Mouse (Mus musculus) heart, postnatal 14 days (tissue): ENCODE data around the gene Dab2ip. TPM values are rescaled to one million over a fixed set of nuclear protein-coding genes. Genes with fewer than 3 reads are reported as not detected.
A peak's percentile ranks its signal among the peaks of the same experiment; 100 is the strongest.

Experiments used
- DNase-seq, 2 experiments: peaks; one replicate each; pipeline ENCODE4 v3.0.0; 2021 to 2022
- intact Hi-C: fragments of 180-260 bp; cut with DNase I; formaldehyde crosslinking; loops from one replicate; pipeline ENCODE4 v1.15.1; 2025
- total RNA-seq, 2 experiments: library from RNA; stranded (reverse); gene quantifications; 2 replicates each; pipeline ENCODE4 v1.2.3; 2021

The Dab2ip gene
- total RNA-seq, 2 experiments from 2014 or later: 51.1 to 55.8 TPM

DNA sequence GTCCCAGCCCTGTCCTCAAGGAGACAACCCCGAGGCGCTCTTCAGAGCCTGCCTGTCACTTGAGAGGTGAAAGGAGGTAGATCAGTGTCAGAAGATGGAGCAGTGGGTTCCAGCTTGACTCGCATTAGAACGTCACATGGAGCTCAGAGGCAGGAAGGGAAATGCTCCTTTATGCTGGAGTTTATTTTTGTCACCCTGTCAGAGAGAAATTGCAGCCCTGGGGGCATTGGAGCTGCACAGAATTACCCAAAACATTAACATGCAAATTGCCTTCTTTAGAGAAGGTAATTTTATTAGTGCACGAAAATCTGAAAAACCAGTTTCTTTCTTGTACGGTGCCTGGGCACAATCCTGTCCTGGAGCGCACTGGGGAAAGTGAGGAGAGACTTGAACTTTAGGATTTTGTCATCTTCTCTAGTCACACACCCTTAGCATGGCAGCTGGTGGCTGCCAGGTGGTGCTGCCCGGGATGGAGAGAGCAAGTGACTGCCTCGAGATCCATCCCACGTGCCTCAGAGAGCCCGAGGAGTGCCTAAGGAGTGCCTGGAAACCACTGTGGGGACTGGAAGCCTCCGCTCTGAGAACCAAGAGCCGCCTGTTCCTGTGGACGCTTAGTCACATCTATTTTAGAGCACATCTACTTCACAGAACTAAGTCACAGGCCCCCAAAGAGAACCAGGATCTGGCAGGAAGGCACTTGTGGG, 209.9 kb downstream of the Dab2ip start:
- intact Hi-C loops: no loop called here
- no peak for DNase-seq

DNA sequence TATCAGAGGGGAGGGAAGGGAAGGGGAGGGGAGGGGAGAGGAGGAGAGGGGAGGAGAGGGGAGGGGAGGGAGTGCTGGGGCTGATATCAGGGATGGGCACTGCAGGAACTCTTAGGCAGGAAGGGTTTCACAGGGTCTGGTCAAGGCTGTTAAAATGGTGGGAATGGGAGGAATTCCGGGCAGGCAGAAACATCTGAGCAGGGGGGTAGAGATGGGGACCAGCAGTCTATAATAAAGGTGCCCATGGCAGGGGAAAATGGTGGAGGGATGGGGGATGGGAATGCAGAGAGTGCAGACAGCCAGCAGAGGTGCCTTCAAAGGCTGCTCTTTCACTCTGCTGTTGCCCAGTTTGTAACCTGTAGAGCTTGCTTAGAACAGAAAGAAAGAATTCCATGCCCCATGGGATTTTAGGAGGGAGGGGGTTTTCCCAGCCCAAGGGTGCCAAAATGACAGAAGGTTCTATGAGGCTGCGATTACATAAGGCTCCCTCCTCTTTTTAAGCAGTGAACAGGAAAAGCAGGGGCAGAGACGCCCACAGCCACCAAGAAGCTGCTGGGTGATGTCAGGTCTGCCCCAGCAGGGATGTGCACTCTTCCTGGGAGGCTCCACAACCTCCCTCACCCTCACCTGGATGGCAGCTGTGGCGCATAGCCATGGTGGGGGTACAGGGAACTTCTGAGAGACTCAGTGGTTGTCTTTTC, 210.6 kb downstream of the Dab2ip start:
- no peak for DNase-seq
- intact Hi-C loops: no loop called here

DNA sequence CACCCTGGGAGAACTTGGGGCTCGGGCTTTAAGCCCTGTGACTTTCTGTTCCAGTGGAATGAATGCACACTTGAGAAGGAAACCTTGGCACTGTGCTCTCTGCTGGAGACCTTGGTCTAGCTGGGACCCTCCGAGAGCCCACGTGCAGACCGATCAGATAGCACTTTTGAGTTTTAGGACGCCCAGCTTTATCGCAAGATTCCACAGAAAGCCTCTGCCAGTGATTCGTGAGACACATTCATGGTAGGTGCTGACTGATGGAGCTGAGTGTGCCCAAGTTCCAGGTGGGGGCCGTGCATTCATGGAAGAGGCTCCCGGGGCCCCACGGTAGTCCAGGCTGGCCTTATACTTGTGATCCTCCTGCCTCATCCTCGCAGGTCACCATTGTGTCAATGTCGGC, 211.3 kb downstream of the Dab2ip start:
- intact Hi-C loops: no loop called here
- no peak for DNase-seq

DNA sequence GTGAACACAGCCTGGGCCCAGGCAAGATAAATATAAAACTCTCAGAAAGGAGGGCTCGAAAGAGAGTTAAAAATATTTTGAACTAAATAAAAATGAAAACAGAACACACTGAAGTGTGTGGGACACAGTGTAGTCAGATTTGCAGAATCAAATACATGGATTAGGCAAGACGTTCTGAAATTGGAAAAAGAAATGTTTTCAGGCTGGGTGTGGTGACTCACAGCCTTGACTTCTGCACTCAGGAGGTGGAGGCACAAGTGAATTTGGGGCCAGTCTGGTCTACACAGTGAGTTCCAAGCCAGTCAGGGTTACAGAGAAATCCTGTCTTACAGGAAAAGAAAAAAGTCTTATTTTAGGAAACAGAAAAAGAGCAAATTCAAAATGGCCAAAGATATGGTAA, 212.5 kb downstream of the Dab2ip start:
- intact Hi-C loops: no loop called here

DNA sequence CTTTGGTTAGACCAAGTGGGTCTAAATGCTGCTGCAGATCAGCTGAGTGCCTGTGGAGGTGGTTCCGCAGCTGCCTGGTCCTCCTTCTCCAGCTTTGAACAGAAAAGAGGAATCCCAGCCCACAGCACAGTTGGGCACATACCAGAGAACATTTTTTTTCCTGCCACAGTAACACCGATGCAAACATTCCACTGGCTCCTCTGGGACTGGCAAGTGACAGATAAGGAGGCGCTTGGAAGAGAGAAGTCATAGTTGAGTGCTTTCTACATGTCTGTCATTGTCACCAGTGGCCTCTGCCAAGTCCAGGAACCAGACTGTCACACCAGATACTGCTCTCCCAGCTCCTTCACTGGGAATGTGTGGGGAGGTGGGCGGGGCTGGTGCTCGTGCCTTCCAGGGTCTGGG, 217.6 kb downstream of the Dab2ip start:
- intact Hi-C loops: no loop called here
- peak; percentile 11 to 38 for DNase-seq

More for the DNA sequence above, 212.5 kb downstream of the Dab2ip start:
- DNase-seq: no peak

DNA sequence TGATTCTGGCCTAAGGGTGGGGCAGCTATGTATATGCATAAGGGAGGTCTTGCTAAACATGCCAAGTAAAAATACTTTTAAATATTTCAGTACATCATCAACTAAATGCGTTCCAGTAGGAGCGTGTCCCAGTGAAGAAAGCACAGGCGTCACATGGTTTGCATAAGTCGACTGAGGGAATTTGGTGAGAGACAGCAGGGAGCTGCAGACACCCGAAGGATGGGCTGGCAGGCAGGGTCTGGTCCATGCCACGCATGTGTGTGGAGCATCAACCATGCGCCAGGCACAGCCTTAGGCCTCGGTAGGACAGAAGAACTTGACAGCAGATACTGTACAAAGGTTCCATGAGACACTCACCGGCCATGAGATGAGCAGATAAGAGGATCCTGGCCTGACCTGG, 218.9 kb downstream of the Dab2ip start:
- intact Hi-C loops: no loop called here
- DNase-seq: no peak

DNA sequence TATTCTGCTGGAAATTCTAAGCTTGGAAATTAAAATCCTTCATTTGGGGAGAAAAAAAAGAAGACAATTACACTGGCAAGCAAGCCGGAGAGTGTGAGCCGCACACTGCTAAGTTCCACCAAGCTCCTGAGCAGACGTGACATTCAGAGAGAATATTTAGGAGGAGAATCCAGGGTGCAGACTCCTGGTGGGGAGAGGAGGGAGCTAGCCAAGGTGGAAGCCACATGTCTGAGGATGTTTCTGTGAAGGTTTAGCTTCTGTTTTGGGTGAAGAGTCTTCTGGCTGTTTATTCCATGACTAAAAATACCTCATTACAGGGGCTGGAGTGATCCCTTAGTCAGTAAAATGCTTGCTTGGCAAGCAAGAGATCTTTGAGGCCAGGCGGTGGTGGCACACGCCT, 221.2 kb downstream of the Dab2ip start:
- DNase-seq: no peak
- intact Hi-C loops: no loop called here

Other genes starting within 250 kb of the Dab2ip start
- 10 to 100 TPM; 65.0 to 72.0 TPM for gene Stom, start 221.3 kb upstream of the Dab2ip start, total RNA-seq
- not detected for gene 4930568D16Rik, start 190.5 kb upstream of the Dab2ip start, total RNA-seq
- gene 4930402F06Rik, start 161.1 kb upstream of the Dab2ip start, total RNA-seq: not detected
- gene Ggta1, start 95.0 kb upstream of the Dab2ip start, total RNA-seq: 10 to 100 TPM; 25.1 to 26.3 TPM